Mouse (Mus musculus): ENCODE measurements around the gene Tpx2.

Gene Tpx2

DNA sequence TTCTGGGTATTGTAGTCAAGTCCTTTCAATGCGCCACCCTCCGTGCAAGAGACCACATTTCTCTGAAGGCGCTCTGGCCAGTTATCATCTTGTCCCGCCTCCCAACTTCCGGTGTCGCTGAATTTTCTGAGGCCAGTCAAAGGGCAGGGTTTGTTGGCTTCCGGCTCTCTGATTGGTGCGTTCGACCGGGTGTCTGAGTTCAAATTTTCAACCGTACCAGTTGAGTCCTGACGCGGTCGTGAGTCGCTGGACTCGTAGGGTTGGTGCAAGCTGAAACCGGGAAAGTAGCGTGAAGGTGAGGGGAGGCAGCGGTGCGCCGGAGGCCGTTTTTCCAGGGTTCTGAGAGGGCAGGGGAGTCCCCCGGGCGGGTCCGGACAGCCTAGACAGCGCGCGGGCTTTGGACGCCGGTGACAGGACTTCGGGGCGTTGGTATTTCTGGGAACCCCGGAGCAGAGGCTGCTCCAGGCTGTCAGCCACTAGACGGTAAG, at the start of gene Tpx2:
Gene Tpx2 (plus strand): TSS at position 150 of the 488 bp plus-strand sequence.
- DNase-seq (ENCODE audit: low spot score in 2 of 2), result peak; percentile 92 to 99

DNA sequence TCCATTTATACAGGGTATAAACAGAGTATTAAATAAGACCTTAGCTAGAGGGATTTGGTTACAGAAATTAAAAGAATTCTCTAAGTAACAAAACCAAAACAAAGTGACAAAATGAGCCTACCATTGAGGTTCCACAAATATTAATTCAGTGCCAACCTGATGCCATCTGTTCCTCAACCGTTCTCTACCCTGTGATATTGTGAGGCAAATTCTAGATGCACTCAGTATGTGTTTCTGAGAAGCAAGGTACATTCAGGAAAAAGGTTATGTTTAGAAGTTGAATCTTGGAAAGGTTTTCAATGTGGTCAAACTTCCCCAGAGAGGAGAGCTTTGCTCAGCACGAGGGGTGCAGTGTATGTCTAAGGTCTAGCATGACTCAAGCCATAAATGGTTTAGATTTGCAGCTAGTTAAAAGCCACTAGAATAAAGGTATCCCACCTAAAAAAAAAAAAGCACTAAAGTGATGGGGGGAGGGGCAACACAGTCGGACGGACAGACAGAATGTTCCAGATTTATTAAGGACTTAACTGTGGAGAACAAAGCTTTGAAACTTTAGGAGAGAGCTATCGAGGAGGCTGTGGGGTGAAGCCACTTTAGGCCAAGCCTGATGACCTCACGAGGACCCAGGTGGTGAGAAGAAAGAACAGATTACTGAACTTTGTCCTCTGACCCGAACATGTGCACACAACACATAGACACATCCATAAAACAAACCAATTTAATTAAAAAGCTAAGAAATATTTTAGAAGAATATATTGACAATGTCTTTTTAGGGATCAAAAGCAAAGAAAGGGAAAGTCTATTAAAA, 47.6 kb upstream of the Tpx2 start:
- no peak for DNase-seq (ENCODE audit: low spot score in 2 of 2)

DNA sequence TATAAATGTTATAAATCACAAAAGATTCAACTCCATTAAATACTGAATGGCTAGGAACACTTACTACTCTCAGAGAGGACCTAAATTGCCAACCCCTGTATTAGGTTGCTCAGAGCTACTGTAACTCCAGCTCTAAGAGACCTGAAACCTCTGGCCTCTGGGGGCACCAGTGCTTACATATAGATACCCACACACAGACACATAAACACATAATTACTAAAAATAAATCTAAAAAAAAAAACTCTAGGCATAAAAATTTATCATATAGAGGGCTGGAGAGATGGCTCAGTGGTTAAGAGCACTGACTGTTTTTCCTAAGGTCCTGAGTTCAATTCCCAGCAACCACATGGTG, 47.0 kb upstream of the Tpx2 start:
- no peak for DNase-seq (ENCODE audit: low spot score in 2 of 2)

DNA sequence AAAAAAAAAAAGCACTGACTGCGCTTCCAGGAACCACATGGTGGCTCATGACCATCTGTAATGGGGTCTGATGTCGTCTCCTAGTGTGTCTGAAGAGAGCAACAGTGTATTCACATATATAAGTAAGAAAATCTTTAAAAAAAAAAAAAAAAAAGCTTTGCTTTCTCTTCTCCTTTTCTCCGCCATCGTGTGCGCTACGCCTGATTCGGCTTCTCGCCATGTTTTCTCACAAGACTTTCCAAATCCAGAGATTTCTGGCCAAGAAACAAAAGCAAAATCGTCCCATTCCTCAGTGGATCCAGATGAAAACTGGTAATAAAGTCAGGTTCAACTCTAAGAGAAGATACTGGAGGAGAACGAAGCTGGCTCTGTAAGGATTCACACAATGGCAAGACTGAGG, 45.5 kb upstream of the Tpx2 start:
- no peak for DNase-seq (ENCODE audit: low spot score in 2 of 2)

DNA sequence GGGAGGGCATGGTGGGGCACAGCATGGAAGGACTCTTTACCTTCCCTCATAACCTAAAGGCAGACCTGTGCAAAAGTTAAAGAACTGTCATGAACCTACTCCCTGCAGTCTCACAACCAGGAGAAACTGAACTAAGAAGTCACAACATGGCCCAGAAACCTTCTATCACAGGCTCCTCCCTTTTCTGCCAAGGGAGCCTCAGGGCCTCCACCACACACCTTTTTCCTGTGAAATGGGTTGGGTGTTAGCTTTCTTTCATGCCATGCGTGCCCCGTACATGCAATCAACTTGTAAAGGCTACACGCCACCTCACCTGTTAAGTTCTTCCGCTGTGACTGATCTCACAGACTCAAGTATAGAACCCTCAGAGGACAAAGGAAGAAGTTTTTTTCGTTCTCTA, 44.7 kb upstream of the Tpx2 start:
- DNase-seq (ENCODE audit: low spot score in 2 of 2), result no peak

DNA sequence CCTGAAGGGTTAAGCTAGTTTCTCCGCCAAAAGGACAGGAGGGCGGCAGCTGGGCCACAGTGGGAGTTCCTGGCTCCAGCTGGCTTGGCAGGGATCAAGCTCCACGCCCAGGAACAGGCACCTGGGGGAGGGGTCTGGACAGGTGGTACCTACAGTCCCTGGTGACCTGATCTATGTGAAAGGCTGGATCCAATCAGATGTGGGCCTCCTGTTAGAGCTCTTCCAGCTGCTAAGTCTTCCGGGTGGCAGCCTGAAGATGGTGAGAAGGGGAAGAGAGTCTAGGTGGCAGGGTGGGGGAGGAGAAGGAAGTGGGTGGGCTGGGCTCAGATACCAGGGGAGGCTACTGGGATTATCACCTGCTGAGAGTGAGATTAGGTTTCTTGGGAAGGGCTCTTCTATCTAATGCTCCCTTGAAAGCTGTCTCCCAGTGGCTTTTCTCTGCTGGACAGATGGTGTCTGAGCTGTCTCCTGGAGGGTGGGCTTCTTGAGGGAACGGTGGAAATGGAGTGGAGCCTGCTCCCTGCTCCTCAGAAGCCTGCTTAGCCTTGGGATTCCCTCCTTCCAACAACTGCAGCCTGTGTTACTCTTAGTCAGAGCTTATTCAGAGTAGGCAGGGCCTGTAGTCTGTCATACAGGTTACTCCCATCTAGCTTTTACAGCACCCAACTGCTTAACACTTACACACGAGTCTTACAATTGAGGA, 43.2 kb upstream of the Tpx2 start:
- DNase-seq (ENCODE audit: low spot score in 2 of 2), result peak in 1 of 2 experiments; percentile 21

DNA sequence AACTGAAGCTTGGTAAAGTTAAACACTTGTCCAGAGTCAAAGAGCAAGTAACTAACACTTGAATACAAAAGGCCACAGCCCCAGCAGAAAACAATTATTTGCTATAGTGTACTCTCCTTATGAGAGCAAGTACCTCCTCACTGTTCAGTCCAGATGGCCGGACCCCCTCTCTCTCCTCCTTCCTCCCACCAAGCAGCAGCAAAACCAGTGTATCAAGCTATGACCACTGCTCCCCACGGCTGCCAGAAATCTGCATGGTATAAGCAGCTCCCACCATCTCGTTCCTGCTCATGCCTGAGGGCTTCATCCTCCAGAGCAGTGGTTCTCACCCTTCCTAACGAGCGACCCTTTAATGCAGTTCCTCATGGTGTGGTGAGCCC, 42.7 kb upstream of the Tpx2 start:
- no peak for DNase-seq (ENCODE audit: low spot score in 2 of 2)

DNA sequence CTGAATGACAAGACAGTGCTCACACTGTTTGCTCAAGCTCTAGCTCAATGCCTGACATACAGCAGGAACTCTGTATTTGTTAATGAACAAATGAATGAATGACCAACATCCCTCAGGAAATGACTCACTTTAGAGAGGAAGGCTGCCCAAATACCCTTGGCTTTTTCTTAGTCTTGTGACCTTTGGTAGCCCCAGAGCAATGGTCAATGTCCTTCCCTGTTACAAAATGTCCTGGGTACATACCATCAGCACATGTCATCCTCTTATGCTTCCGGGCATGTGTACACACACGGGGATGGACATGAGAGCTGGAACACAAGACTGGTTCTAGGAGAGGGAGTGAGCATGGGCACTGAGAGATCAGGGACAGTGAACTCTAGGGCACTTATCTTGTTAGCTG, 41.7 kb upstream of the Tpx2 start:
- DNase-seq (ENCODE audit: low spot score in 2 of 2), result no peak

DNA sequence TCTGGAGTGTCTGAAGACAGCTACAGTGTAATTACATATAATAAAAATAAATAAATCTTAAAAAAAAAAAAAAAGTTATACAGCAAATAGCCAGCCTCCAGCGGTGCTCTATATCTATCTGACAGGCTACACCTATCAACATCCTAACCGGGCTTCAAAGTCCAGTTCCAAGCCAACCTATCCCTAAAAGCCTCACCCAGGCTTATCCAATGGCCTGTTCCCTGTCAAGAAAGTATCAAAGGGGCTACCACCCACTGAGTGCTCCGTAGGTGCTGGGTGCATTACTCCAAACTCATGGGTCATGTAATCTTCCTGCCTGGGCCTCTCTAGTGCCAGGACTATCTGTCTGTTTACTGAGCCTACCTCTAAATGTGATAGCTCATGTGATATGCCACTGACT, 39.6 kb upstream of the Tpx2 start:
- no peak for DNase-seq (ENCODE audit: low spot score in 2 of 2)

DNA sequence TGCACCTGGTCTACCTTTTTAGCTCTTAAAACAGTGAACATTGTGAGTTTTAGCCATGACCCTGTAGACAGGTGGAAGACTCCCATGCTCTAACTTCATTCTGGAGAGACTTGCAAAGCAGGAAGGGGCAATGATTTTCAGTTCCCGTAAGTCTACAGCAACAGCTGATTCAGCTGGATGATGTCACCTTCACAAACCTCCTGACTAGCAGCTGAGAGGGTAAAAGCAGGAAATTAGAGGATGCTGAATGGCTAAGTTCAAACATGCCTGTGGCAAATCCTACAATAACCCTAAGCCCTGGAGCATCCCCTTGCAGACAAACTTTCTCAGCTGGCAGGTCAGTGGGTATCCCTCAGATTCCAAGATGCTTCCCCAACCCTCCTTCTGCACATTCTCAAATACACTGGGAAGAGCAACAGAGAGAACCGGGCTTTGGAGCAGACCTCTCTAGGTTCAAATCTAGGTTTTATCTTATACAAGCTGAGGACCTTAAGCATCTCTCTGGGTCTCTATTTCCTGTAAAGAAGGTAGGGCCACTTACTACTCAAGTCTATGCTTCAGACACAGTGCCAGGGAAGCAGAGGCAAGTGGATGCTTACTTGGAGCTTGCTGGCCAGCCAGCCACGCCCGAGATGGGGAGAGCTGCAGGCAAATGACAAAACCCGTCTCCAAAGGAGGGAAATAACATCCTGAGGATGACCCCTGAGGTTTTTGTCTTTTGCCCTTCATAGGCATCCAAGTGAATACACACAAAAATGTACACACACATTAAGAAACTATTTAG, 37.4 kb upstream of the Tpx2 start:
- peak in 1 of 2 experiments; percentile 58 for DNase-seq (ENCODE audit: low spot score in 2 of 2)

DNA sequence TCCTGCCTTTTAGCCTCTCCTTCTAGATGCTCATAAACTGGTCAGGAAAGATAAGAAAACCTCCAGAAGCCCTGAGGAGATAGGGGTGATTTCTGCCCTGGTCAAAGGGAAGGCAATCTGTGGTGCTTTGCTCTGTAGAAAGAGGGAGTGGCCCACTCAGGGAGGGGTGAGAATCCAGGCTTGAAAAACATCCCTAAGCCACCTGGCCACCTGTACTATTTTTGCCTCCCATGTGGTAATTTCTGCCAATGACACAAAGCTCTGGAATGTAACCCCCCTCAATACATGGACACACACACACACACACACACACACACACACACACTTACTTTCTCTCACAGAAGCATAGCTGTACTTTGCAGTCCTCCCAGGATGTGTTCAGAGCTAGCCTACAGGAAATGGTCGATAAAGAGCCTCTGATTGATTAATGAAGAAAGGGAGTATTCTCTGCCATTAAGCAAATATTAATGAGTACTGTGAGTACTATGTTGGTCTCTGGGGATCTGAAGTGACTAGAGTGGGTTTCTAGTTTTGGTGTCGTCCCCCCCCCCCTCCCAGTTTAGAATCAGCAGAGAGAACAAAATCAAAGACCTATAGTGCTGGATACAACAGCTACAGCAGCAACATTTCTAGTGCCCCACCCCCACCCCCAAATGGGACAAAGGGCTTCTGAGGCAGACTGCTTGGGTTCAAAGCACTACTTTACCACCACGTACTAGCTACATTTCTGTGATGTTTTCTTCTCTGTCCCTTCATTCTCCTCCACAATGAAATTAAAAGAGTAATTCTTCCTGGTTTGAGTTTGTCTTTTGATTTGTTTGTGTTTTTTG, 36.2 kb upstream of the Tpx2 start:
- peak in 1 of 2 experiments; percentile 61 for DNase-seq (ENCODE audit: low spot score in 2 of 2)

DNA sequence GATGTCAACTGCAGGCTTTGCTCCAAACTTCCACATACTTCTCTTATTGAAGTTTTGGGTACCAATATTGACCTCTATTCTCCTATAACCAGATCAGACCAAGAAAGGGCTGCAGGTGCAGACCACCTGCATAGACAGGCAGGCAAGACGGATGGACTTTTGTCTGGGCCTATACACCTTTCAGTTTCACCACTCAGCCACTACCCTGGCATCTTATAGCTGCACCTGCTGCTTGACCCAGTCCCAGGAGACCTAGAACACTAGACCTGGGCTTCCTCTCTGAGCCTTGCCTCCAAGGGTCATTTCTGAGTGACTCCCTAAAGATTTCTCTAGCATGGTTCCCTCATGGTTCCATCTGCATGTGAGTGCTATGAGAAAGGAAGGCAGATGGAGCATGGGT, 34.5 kb upstream of the Tpx2 start:
- peak; percentile 21 to 39 for DNase-seq (ENCODE audit: low spot score in 2 of 2)

DNA sequence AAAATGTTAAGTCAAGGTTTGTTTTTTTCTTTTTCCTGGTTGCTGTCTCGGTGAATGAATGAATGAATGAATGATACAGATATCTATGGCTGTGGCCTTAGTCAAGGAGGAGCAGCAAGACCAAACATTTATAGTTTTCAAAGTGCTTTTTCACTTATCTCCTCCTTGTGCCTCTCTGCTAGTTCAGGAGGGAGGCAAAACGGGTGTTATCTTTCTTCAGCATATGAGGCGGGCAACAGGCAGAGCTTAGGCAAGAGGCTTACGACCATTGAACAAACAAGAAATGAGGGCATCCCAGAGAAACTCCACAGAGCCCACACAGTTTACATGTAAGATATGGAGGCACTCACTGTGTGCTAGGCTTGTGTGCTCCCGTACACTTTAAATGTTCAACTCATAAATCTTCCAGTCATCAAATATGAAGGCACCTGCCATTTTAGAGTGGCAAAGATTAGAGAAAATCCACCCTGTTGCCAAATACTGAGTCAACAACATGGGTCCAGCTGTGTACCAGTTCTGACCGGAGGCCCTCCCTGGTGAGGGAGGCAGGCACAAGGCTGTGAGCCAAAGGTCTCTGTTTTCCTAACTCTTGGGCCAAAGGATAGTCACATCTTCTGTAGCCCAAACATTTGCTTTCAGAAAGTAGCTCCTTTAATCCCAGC, 33.4 kb upstream of the Tpx2 start:
- peak; percentile 53 to 63 for DNase-seq (ENCODE audit: low spot score in 2 of 2)

DNA sequence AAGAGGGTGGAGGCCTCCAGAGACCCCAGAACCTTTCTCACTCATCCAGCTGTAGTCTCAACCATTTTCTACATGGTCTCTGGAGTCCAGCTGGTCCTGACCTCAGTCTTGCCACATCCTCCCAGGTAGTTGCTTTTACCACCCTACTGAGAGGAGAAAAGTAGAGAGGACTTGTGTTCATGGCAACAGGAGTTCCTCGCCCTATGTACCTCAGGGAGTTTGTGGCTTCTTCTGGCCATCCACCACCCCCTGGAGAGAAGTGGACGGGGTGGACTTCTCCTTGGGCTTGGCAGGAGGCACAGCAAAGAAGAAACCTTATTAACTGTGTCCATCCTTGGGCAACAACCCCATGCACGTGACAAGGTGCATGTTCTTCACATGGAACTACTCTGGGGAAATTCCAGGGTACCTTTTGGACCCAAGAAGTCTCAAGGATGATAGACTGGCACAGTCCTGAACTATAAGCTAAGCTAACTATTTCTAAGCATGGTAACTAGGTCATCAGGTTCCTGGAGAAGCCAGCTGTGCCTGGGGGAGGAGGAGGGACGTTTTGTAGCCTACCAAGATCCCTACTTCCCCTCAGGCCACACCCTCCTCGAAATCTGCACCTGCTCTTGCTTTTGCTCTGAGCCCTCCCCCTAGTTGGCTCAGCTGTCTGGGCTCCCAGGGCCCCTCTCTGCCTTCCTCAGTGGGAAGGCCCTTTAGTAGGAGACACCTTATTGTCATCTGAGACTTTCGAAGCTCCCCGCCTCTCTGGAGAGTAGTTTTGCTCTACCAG, 31.7 kb upstream of the Tpx2 start:
- peak; percentile 58 to 69 for DNase-seq (ENCODE audit: low spot score in 2 of 2)

DNA sequence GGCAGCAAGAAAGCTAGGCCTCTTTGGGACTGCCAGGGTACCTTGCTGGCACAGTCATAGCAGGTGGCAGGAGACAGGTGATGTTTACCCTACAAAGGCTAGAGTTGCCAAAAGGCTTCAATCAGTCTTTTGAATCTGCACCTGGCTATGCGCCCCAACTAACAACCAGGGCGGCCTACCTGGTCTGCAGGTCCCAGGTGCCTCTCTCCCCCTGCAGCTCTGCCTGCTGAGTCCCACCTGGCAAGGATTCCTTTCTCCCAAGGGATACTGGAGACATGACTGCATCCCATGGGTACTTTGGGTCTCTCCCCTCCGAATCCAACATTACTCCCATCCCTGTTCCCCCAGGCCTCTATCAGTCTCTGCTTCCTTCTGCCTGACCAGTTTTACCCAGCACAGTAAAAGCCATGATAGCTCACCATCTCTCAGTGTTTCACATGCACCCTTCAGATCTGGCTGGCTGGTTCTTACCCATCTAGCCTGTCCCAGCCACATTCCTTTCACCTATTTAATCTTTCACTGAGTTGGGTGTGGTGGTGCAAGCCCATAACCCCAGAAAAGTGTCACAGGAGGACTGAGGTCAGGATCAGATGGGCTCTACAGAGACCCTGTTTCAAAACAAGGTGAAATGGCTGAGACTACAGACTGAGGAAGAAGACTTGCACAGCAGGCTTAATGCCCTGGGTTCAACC, 31.0 kb upstream of the Tpx2 start:
- DNase-seq (ENCODE audit: low spot score in 2 of 2), result peak in 1 of 2 experiments; percentile 43

DNA sequence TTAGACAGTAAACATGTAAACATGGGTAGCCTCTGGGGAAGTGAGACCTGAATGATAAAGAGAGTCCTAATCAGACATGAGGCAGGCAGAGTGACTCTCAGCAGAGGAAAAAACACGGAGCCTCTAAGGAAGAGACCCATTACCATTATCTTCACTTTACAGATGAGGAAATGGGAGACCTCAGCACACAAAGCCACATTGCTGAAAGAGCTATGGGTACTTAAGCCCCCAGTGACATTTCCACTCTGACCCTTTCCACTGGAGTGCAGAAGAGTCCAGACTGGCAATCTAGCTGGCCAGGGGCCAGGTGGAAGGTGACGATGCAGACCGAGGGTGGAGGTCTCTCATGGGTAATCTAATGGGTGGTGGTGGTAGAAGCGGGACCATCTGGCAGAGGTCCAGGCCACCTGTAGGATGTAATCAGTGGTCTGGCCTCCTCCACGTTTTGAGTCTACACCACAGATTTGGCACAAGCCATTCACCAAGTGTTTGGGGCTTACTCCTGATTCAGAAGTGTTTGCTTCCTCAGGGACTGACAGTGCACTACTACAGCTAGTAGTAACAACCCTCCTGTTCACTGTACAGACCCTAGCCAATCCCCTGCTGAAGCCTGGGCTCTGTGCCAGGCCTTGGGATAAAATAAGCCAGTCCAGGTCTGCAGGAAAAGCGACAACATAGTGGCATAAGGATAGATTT, 30.0 kb upstream of the Tpx2 start:
- DNase-seq (ENCODE audit: low spot score in 2 of 2), result peak; percentile 77

DNA sequence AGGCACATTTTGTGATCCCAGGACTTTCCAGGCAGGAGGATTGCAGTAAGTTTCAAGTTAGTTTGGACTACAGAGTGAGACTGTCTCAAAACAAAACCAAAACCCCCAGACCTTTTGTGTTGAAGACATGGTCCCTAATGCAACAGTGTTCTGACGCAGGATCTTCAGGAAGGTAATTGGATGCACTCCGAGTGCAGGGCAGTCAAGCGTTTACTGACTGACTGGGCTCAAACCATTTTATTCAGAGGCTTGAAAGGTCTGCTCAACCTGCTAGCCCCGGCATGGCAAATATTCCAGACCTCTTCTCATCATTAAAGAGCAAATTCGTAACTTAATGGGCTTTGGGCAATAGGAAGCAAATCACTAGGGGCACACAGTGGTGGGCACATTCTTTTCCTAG, 29.1 kb upstream of the Tpx2 start:
- peak in 1 of 2 experiments; percentile 7 for DNase-seq (ENCODE audit: low spot score in 2 of 2)

DNA sequence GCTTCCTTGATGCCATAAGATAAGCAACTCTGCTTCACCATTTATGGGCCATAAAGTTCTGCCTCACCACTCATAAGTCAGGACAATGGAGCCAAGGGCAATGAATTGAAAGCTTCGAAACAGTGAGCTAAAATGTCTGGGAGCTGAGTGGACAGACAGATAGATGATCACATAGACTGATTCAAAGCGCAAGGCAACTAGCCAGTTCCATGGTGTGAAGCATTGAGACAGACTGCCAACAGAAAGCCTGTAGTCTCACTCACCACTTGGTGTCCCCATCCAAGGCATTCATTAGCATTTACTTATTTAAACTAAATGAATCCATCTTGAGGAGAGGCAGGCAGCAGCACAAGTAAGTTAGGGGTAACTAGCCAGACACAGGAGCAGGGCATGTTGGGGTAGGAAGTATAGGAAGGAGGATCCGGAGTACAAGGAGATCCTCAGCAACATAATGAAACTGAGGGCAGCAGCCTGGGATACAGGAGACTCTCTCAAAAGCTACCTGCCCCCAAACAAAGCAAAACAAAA, 28.6 kb upstream of the Tpx2 start:
- DNase-seq (ENCODE audit: low spot score in 2 of 2), result peak in 1 of 2 experiments; percentile 6

DNA sequence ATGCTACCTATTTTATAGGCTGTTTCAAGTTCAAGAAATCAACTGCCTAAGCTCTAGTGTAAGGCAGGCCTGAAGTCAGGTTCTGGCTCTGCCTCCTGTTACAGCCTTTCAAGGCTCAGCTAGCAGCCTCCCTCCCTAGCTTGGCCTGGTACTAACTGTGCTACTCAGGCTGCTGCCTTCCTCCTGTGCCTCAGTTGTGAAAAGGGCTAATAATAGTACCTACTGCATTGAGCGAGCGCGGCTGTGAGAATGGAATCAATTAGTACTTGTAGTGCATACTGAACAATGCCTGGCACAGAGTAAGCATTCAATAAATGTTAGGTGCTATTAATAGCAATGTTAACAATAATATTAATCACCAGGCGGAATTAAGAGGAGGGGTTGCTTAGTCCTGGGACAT, 27.8 kb upstream of the Tpx2 start:
- peak in 1 of 2 experiments; percentile 7 for DNase-seq (ENCODE audit: low spot score in 2 of 2)
